23 mouse cellular contexts compared by ENCODE assay signal in the genomic region with DNA sequence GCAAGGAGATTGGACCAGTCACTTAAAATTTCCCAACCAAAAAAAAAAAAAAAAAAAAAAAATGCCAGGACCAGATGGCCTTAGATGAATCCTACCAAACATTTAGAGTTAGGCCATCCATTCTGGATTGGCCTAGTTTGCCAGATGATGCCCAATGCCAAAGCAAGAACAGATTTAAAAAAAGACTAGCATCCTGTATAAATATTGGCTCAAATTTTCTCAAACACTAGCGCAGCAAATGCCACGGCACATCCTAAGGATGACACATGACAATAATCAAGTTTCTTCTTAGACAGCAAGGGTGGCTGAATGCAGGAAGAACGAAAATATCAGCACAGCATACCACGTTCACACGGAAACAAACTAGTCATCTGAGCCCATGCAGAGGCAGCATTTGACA.
DNase-seq lines count a peak whose midpoint lies in the region; ATAC-seq lines count a peak whose summit lies in the region.
"Had no signal": no experiment of that assay in that cellular context is flagged by ENCODE, and none has a peak within 500 bp of the region (broad histone marks: within the 10 kb centered on the region; RNA-seq: fewer than 3 reads in every experiment).

No protein-coding gene starts in this region.

- no peaks in the 10 kb centered on the region for H3K4me1 ChIP-seq in intestine, embryonic 16.5 days (ENCODE audit: control insufficient read depth, insufficient read depth, low read length)
- H3K4me1 ChIP-seq: embryonic facial prominence, embryonic 15.5 days had no signal

- no peak overlapping the region for H3K4me3 ChIP-seq in intestine, embryonic 16.5 days (ENCODE audit: low read length)
- H3K4me3 ChIP-seq: embryonic facial prominence, embryonic 15.5 days; erythroblast, embryonic 14.5 days; forebrain, embryonic 10.5 days; gastrocnemius, adult 2 months; heart, embryonic 10.5 days; hindbrain, embryonic 12.5 days had no signal

- H3K27ac ChIP-seq in intestine, embryonic 16.5 days (ENCODE audit: low read length): no peak overlapping the region
- H3K27ac ChIP-seq: embryonic facial prominence, embryonic 15.5 days; forebrain, embryonic 10.5 days; gastrocnemius, adult 2 months; heart, embryonic 10.5 days; hindbrain, embryonic 12.5 days had no signal

- H3K36me3 ChIP-seq in intestine, embryonic 16.5 days (ENCODE audit: control insufficient read depth, insufficient read depth, low read length): 0 out of 2 replicates have a peak, but pooled peaks cover 5% of the 10 kb centered on the region
- H3K36me3 ChIP-seq: hindbrain, embryonic 12.5 days had no signal

- DNase-seq in cerebellum, adult 9-11 months: peak; percentile 25
- DNase-seq in cerebellum, postnatal 10 days: no peak
- peak; percentile 8 for DNase-seq in layer of hippocampus, adult 9-10 months (ENCODE audit: low spot score)
- DNase-seq in layer of hippocampus, postnatal 14 days (ENCODE audit: low spot score in 2 of 2): no peak
- peak; percentile 39 for DNase-seq in right cerebral cortex, adult 18-20 months
- DNase-seq in right cerebral cortex, postnatal 14 days: no peak
- peak; percentile 77 for DNase-seq in telencephalon, adult 2 months (ENCODE audit: low read depth, low spot score)
- DNase-seq: adrenal gland, adult 8-10 months; adrenal gland, postnatal 36 days; embryo, embryonic 11 days; gastrocnemius, adult 2 months; gastrocnemius, postnatal 25 days; heart, postnatal 10 days; heart, postnatal 4 days had no signal

- H3K9ac ChIP-seq in intestine, embryonic 16.5 days (ENCODE audit: low read depth, low read length): no peak overlapping the region
- H3K9ac ChIP-seq: embryonic facial prominence, embryonic 15.5 days; hindbrain, embryonic 12.5 days had no signal

- H3K4me2 ChIP-seq in intestine, embryonic 16.5 days (ENCODE audit: low read depth, low read length): no peak overlapping the region
- H3K4me2 ChIP-seq: embryonic facial prominence, embryonic 15.5 days; hindbrain, embryonic 12.5 days had no signal

- H3K9me3 ChIP-seq in intestine, embryonic 16.5 days (ENCODE audit: control insufficient read depth, low read length): no peaks in the 10 kb centered on the region
- H3K9me3 ChIP-seq: embryonic facial prominence, embryonic 15.5 days; forebrain, embryonic 10.5 days; heart, embryonic 10.5 days; hindbrain, embryonic 12.5 days had no signal

- no peak for ATAC-seq in intestine, embryonic 16.5 days
- ATAC-seq: forebrain, embryonic 14.5 days; hindbrain, embryonic 16.5 days; inflammation-experienced regulatory T-cells, adult 6 months had no signal

- H3K27me3 ChIP-seq in intestine, embryonic 16.5 days (replicated peaks; ENCODE audit: control insufficient read depth, insufficient read depth, low read length): no peaks in the 10 kb centered on the region
- H3K27me3 ChIP-seq: embryonic facial prominence, embryonic 15.5 days; hindbrain, embryonic 12.5 days had no signal

- 89% methylated on average over 5 of the region's 5 CpGs for WGBS in intestine, embryonic 16.5 days

Comparison
In these comparisons a context has a peak if more than half of its experiments do, and no peak if none do; other contexts are left out.
1. DNase-seq: peak in cerebellum, adult 9-11 months (single experiment), layer of hippocampus, adult 9-10 months (single experiment), right cerebral cortex, adult 18-20 months (single experiment) and telencephalon, adult 2 months (single experiment); none in cerebellum, postnatal 10 days (0 of 2), layer of hippocampus, postnatal 14 days (0 of 2) and right cerebral cortex, postnatal 14 days (single experiment).